Mouse (Mus musculus) embryonic stem cell, embryonic (primary cell): ENCODE measurements around the gene Skor1.

Experiments used
- CTCF ChIA-PET, 4 experiments: fragments of 300-600 bp in 2 of 4; fragments of 350-600 bp in 2 of 4; sonication (Branson Sonifier 250); formaldehyde crosslinking; loops; one replicate each; lab custom pipeline; 2022; ENCODE audit warnings: inconsistent platforms in 2 of 4; lab: Charles Lee
- POLR2A ChIA-PET, 4 experiments: fragments of 300-600 bp in 2 of 4; fragments of 350-600 bp in 2 of 4; sonication (Branson Sonifier 250); formaldehyde crosslinking; loops; one replicate each; lab custom pipeline; 2022; ENCODE audit warnings: antibody characterized with exemption in 4 of 4, inconsistent platforms in 1 of 4; lab: Charles Lee

The Skor1 gene

GRCm38 (mm10) chr9:63091101-63091921 lies 57.5 kb downstream of the Skor1 start:
- ChIA-PET CTCF (interaction anchor here in 2 of 4 experiments (1.1 to 1.5 kb wide), 4 partner anchors 17 to 347 kb away, joined by 3 to 10 read pairs (median 6); no protein-coding TSS in a partner anchor), POLR2A (interaction anchor here in 3 of 4 experiments (0.5 to 2.1 kb wide), 9 partner anchors 10 to 279 kb away, joined by 3 to 6 read pairs (median 4); no protein-coding TSS in a partner anchor)

DNA sequence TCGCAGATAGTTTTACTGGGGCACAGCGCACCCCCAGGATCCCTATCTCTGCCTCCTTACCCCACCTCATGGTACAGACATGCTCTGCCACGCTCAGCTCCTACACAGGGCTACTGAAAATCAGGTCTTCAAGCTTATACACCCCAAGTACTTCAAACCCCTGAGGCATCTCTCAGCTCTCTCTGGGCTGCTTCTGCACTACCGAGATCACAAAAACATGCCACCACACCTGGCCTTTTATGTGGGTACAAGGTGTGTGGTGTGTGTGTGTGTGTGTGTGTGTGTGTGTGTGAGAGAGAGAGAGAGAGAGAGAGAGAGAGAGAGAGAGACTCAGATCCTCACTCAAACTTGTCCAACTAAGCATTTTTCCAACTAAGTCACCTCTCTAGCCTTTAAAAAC lies 59.6 kb downstream of the Skor1 start:
- CTCF ChIA-PET, result interaction anchor here in 1 of 4 experiments (0.7 kb wide), 1 partner anchor 13 kb away, joined by 6 read pairs; no protein-coding TSS in a partner anchor

More for the DNA sequence above, 59.6 kb downstream of the Skor1 start:
- POLR2A ChIA-PET, result interaction anchor here in 2 of 4 experiments (0.7 kb wide), 3 partner anchors 60 to 797 kb away, joined by 3 to 10 read pairs (median 4); no protein-coding TSS in a partner anchor
